Mouse (Mus musculus): ENCODE measurements at regions not wholly inside any gene's neighbourhood (a gene's known extent, or its start where the extent isn't known, plus 50 kb on each side); places are given as distances from the start of the nearest gene placed in this dataset.
"Not testable (repeated sequence)": the region's sequence is repeated elsewhere in the genome, so short reads cannot be mapped to it uniquely, and the experiment has no call there.

DNA sequence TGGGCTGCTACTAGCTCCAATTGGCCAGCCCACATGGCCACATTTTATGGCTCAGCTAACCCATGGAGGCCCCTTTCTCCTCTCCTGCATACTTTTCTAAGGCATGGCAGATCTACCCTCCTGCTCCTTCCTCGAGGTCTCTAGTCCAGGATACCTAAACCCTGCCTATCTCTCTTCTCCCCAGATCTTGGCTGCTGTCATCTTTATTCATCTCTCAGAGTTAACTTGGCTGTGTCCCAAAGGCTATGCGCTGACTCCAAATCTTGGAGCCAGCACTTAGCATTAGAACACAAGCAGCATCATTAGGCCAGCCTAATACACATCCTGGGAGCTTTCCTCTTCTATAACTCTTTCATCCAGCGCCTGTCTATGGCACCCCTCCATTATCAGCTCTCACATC is 430.5 kb upstream of the Arid1b start:
- 83% methylated on average over 3 of the region's 3 CpGs for WGBS (ENCODE audit: missing documents)
- no peaks in the 10 kb centered on the region for H3K79me2 ChIP-seq (ENCODE audit: inconsistent target)
- H3K4me3 ChIP-seq (ENCODE audit: inconsistent target): no peak overlapping the region
- H3K36me3 ChIP-seq (ENCODE audit: inconsistent target): no peaks in the 10 kb centered on the region
- H3K27ac ChIP-seq: no peak overlapping the region

DNA sequence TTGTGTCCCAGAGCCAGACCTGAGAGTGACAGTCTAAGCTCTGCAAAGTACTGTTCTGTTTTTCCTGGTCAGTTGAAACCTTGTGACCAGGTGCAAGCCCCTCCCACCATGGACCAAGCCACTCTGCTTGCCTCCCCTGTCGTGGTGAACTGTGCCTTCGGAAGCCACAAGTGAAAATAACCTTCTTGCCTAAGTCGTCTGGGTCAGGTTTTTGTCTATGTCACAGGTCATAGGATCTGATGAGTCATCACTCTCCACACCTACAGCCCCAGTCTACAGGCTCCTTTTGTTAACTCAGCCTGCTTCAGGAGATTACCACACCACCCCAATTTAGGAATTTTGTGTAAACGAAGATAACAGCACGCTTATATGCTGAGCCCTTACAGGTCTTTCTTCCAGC is 417.2 kb upstream of the Arid1b start:
- H3K79me2 ChIP-seq (ENCODE audit: inconsistent target): no peaks in the 10 kb centered on the region
- 51% methylated on average over 5 of the region's 5 CpGs for WGBS (ENCODE audit: missing documents)
- H3K27ac ChIP-seq: no peak overlapping the region
- H3K36me3 ChIP-seq (ENCODE audit: inconsistent target): no peaks in the 10 kb centered on the region
- no peak overlapping the region for H3K4me3 ChIP-seq (ENCODE audit: inconsistent target)

DNA sequence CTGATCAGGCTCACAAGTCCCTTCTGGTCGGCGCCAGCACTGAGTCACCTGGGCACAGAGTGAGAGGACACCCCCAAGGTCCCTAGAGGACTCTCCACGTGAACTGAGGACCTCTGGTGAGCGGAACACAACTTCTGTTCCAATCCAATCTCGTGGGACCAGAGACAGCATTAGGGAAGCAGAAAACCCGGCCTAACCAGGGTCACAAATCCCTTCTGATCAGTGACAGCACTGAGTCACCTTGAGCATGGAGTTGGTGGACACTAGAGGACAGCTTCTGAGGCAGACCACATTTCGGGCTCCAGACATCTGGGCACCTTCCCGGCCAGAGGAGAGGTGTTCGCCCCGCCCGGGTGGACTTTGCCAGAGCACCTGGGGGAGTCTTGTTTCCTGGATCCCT is 412.3 kb upstream of the Arid1b start:
- H3K79me2 ChIP-seq (ENCODE audit: inconsistent target): no peaks in the 10 kb centered on the region
- no peak overlapping the region for H3K27ac ChIP-seq
- WGBS (ENCODE audit: missing documents): 91% methylated on average over 11 of the region's 11 CpGs
- H3K4me3 ChIP-seq (ENCODE audit: inconsistent target): no peak overlapping the region
- H3K36me3 ChIP-seq (ENCODE audit: inconsistent target): no peaks in the 10 kb centered on the region

DNA sequence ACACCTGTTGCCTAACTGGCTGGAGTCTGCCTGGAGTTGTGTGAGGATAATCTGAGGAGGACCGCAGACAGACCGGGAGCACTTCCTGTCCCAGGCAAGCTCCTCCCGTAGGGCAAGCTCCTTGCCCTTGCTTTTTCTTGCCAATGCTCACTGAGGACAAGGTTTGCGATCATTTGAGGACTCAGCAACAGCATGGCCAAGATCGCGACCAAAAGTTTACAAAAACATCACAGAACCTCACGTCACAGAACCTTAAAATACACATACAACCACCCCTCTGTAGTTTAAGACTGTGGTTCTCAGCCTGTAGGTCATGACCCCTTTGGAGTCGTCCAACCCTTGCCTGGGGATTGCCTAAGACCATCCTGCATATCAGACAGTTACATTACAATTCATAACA is 383.7 kb upstream of the Arid1b start:
- Histone ChIP-seq H3K4me3 (ENCODE audit: inconsistent target) (no peak overlapping the region), H3K79me2 (ENCODE audit: inconsistent target) (no peaks in the 10 kb centered on the region), H3K27ac (no peak overlapping the region), H3K36me3 (ENCODE audit: inconsistent target) (no peaks in the 10 kb centered on the region)
- WGBS (ENCODE audit: missing documents): 88% methylated on average over 8 of the region's 8 CpGs

DNA sequence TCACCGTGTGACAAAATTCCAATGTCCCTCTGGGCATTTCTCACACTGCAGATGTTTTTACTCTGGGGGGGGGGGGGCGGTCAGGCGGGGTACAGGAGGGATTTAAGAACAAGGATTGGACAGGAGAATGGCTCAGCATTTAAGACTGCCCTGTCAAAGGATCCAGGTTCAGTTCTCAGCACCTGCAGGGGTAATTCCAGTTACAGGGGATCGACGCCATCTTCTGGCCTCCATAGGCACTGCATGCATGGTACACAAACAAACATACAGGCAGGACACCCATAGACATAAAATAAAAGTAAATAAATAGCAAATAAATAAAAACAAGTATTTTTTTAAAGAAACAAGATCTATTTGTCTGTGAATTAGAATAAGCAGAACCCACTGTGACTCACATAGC is 383.1 kb upstream of the Arid1b start:
- 92% methylated on average over 4 of the region's 5 CpGs for WGBS (ENCODE audit: missing documents)
- no peak overlapping the region for H3K27ac ChIP-seq

DNA sequence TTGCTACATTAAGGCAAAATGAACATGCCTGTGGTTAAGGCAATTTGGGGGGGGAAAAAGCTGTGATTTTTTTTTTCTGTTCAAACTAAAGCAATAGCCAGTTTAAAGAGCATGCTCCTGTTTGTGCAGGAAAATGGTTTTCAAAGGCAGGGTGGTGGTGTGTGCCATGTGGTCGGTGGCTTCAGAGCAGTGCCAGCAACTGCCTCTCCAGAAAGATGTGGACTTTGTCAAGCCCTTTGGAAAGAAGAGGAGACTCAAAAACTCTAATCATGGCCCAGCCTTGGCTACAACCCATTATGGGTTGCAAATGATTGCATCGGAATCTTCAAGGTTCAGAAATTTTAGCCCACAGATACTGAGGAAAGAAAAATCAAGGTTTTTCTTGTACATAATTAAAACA is 382.4 kb upstream of the Arid1b start:
- no peaks in the 10 kb centered on the region for H3K79me2 ChIP-seq (ENCODE audit: inconsistent target)
- 68% methylated on average over 2 of the region's 2 CpGs for WGBS (ENCODE audit: missing documents)
- no peak overlapping the region for H3K27ac ChIP-seq

More for the DNA sequence above, 383.1 kb upstream of the Arid1b start:
- Histone ChIP-seq H3K4me3 (ENCODE audit: inconsistent target) (no peak overlapping the region), H3K36me3 (ENCODE audit: inconsistent target) (no peaks in the 10 kb centered on the region), H3K79me2 (ENCODE audit: inconsistent target) (no peaks in the 10 kb centered on the region)

DNA sequence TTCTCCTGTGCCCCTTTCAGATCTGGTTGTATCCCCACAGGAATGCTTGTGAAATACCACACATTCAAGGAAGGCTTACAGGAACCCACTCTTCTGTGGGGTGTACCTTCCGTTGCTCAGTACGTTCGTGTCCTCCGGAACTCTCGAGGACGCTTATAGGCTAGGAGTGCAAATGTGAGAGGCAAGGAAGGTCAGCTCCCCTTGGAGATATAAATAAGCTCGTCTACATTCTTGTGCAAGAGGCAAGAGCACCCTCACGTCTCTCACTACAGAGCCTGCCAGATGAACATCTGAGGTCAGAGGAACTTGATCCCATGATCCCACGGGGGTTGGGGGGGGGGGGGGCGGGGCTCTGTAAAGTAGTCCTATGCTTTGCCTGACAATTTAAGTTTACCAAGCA is 382.0 kb upstream of the Arid1b start:
- Histone ChIP-seq H3K36me3 (ENCODE audit: inconsistent target) (no peaks in the 10 kb centered on the region), H3K79me2 (ENCODE audit: inconsistent target) (no peaks in the 10 kb centered on the region), H3K27ac (no peak overlapping the region), H3K4me3 (ENCODE audit: inconsistent target) (no peak overlapping the region)
- WGBS (ENCODE audit: missing documents): 74% methylated on average over 10 of the region's 10 CpGs

More for the DNA sequence above, 382.4 kb upstream of the Arid1b start:
- Histone ChIP-seq H3K4me3 (ENCODE audit: inconsistent target) (no peak overlapping the region), H3K36me3 (ENCODE audit: inconsistent target) (no peaks in the 10 kb centered on the region)

DNA sequence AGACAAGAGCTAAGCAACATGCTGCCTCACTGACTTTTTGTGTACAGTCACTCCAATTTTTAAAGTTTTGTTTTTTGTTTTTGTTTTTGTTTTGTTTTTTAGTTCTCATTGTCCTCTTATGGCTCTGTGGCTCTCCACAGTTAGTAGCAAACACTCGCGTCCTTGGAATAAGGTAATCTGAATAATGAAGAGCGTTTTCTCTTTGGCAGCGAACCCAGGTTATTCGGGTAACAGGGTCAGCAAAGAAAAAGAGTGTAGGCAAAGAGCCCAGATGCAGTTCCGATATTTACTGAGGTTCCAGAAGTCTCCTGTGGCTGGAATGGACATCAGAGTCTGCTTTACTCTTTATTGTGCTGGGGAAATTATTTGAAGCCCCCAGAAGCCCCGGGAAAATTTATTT is 381.4 kb upstream of the Arid1b start:
- WGBS (ENCODE audit: missing documents): 93% methylated on average over 7 of the region's 7 CpGs
- Histone ChIP-seq H3K27ac (no peak overlapping the region), H3K36me3 (ENCODE audit: inconsistent target) (no peaks in the 10 kb centered on the region)

DNA sequence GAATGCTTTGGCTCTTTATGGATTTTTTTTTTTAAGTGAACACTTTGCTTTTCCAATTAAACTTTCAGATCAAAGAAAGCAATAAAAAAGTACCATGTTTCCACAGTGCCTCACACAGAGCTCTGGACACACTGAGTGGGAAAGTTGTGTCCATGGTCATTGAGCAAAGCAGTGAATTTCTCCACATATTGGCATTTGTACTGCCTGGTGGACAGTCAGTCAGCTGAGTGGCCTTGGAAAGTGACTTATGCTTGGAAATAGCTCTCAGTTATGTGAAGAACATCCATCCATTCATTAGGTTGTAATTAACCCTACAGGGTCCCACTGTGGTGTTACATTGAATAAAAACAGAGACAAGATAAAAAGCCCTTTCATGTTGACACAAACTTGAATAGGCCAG is 373.8 kb upstream of the Arid1b start:
- Histone ChIP-seq H3K4me3 (ENCODE audit: inconsistent target) (no peak overlapping the region), H3K79me2 (ENCODE audit: inconsistent target) (no peaks in the 10 kb centered on the region), H3K36me3 (ENCODE audit: inconsistent target) (no peaks in the 10 kb centered on the region), H3K27ac (no peak overlapping the region)

More for the DNA sequence above, 381.4 kb upstream of the Arid1b start:
- Histone ChIP-seq H3K79me2 (ENCODE audit: inconsistent target) (no peaks in the 10 kb centered on the region), H3K4me3 (ENCODE audit: inconsistent target) (no peak overlapping the region)

- not testable (repeated sequence) for H3K79me2 ChIP-seq (ENCODE audit: inconsistent target); H3K36me3 ChIP-seq (ENCODE audit: inconsistent target); H3K4me3 ChIP-seq (ENCODE audit: inconsistent target); H3K27ac ChIP-seq
- WGBS (ENCODE audit: missing documents): 78% methylated on average over 1 of the region's 1 CpGs
These were observed 368.0 kb upstream of the Arid1b start for GRCm38 (mm10) chr17:4626126-4626525.

GRCm38 (mm10) chr17:4627542-4627941 is 366.6 kb upstream of the Arid1b start:
- no peak overlapping the region for H3K27ac ChIP-seq
- H3K4me3 ChIP-seq (ENCODE audit: inconsistent target): no peak overlapping the region
- H3K79me2 ChIP-seq (ENCODE audit: inconsistent target): no peaks in the 10 kb centered on the region
- no peaks in the 10 kb centered on the region for H3K36me3 ChIP-seq (ENCODE audit: inconsistent target)
- WGBS (ENCODE audit: missing documents): 91% methylated on average over 7 of the region's 7 CpGs

DNA sequence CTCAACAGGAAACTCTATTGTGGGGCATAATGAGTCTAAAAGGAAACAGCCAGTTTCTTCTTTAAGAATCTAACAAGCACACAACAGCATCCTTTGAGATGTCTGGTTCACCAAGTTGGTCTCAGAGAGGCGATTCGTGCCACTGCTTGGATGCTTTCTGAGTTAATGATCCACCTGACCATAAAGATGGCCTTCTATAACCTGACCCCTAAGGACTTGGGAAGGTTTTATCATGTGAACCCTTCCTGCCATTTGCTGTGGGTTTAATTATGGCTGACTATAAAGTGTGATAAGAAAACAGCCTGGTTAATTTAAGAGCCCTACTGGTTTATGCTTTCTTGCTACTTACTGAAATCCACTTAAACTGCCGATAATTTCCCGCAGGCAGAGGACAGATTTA is 363.0 kb upstream of the Arid1b start:
- Histone ChIP-seq H3K27ac (no peak overlapping the region), H3K36me3 (ENCODE audit: inconsistent target) (no peaks in the 10 kb centered on the region), H3K4me3 (ENCODE audit: inconsistent target) (no peak overlapping the region), H3K79me2 (ENCODE audit: inconsistent target) (no peaks in the 10 kb centered on the region)
- 99% methylated on average over 4 of the region's 4 CpGs for WGBS (ENCODE audit: missing documents)

DNA sequence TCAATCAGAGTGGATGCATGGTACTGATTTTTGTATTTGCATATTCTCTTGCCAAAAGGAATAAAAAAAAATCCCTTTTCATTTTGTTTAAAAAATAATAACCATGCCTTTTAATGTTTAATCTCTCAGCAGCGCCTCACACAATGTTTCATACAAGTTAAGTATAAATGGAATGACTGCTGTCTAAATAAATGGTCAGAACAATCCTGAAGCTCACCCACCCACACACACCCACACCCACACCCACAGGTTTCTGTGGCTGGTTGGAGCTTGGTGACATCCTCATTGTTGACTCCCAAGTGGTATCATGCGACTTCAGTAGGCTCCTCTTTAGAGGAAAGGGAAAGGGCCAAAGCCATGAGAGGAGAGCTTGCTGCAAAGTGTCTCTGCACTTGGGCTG is 361.6 kb upstream of the Arid1b start:
- Histone ChIP-seq H3K36me3 (ENCODE audit: inconsistent target) (no peaks in the 10 kb centered on the region), H3K4me3 (ENCODE audit: inconsistent target) (no peak overlapping the region), H3K27ac (no peak overlapping the region), H3K79me2 (ENCODE audit: inconsistent target) (no peaks in the 10 kb centered on the region)
- 95% methylated on average over 2 of the region's 2 CpGs for WGBS (ENCODE audit: missing documents)

- WGBS (ENCODE audit: missing documents): 54% methylated on average over 3 of the region's 3 CpGs
- Histone ChIP-seq H3K4me3 (ENCODE audit: inconsistent target) (no peak overlapping the region), H3K79me2 (ENCODE audit: inconsistent target) (no peaks in the 10 kb centered on the region), H3K27ac (no peak overlapping the region), H3K36me3 (ENCODE audit: inconsistent target) (no peaks in the 10 kb centered on the region)
These were observed 360.4 kb upstream of the Arid1b start for GRCm38 (mm10) chr17:4633771-4634170.

DNA sequence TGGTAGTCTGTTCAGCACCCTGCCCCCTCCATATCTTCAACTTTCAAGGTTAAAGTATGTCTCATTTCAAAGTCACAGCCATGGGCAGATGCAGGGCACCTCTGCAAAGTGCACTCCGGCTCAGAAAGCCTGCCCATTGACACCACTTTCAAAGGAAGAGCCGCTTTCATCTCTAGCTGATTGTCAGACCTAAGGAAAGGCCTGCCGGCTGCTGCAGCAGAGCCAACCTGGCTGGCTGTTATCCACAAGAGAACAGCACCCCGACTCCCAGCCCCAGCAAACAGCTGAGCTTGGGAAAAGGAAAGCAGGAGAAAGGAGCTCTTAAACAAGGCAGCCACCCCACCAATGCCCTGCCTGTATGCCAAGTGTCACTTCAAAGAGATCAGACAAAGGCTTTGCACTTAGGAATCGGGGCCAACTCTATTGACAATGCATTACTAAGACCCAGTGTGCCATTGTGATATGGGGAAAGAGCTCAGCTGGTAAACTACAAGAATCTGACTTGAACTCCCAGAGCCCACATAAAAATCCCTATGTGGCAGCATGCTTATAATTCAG is 357.3 kb upstream of the Arid1b start:
- Histone ChIP-seq H3K36me3 (ENCODE audit: inconsistent target) (no peaks in the 10 kb centered on the region), H3K4me3 (ENCODE audit: inconsistent target) (no peak overlapping the region), H3K27ac (no peak overlapping the region), H3K79me2 (ENCODE audit: inconsistent target) (no peaks in the 10 kb centered on the region)
- WGBS (ENCODE audit: missing documents): 94% methylated on average over 5 of the region's 5 CpGs

GRCm38 (mm10) chr17:4639531-4639930 is 354.6 kb upstream of the Arid1b start:
- H3K4me3 ChIP-seq (ENCODE audit: inconsistent target): no peak overlapping the region
- 94% methylated on average over 4 of the region's 4 CpGs for WGBS (ENCODE audit: missing documents)
- H3K27ac ChIP-seq: no peak overlapping the region
- H3K36me3 ChIP-seq (ENCODE audit: inconsistent target): no peaks in the 10 kb centered on the region
- H3K79me2 ChIP-seq (ENCODE audit: inconsistent target): no peaks in the 10 kb centered on the region
